Mouse (Mus musculus) spleen, postnatal 4 days (tissue): ENCODE measurements around the gene Pkd2l1.

Experiments
- DNase-seq, 2 experiments: peaks; one replicate each; pipeline ENCODE4 v3.0.0; 2022; ENCODE audit warnings: low spot score in 2 of 2

Pkd2l1 gene

GRCm38 (mm10) chr19:44106831-44107660, 85.2 kb downstream of the Pkd2l1 start, which contains the start of gene Chuk:
Chuk (minus strand) TSS chr19:44107480.
- DNase-seq, result peak; percentile 94 to 98

GRCm38 (mm10) chr19:44104393-44104792, 87.8 kb downstream of the Pkd2l1 start:
- no peak for DNase-seq

- no peak for DNase-seq
These were observed 89.2 kb downstream of the Pkd2l1 start for GRCm38 (mm10) chr19:44103001-44103400.

- DNase-seq, result no peak
These were observed 91.4 kb downstream of the Pkd2l1 start for GRCm38 (mm10) chr19:44100840-44101239.
